Mouse (Mus musculus) forebrain, embryonic 10.5 days (tissue): ENCODE results near the gene Armc12. TPM values are rescaled to one million over a fixed set of nuclear protein-coding genes. Genes with fewer than 3 reads are reported as not detected.

Experiments
- DNase-seq: peaks from one replicate; pipeline ENCODE4 v3.0.0-alpha.2; 2017; ENCODE audit warnings: low spot score; ENCODE audit errors: extremely low spot score
- H3K27ac ChIP-seq: fragments of 300-500 bp; sonication (generic); 2 replicates; pipeline ENCODE4 v1.5.1; 2016; ENCODE audit warnings: mild to moderate bottlenecking
- H3K27me3 ChIP-seq: fragments of 300-500 bp; sonication (generic); 2 replicates; pipeline ENCODE4 v1.6.1; 2016; ENCODE audit warnings: mild to moderate bottlenecking; ENCODE audit not compliant: poor library complexity, severe bottlenecking
- H3K36me3 ChIP-seq: fragments of 300-500 bp; sonication (generic); replicated peaks from 2 replicates; pipeline ENCODE4 v1.6.1; 2016; ENCODE audit warnings: mild to moderate bottlenecking, moderate library complexity
- H3K4me1 ChIP-seq: fragments of 300-500 bp; sonication (generic); 2 replicates; pipeline ENCODE4 v1.6.1; 2016
- H3K4me3 ChIP-seq: fragments of 300-500 bp; sonication (generic); 2 replicates; pipeline ENCODE4 v1.5.1; 2016; ENCODE audit warnings: mild to moderate bottlenecking, moderate library complexity
- H3K9me3 ChIP-seq: fragments of 300-500 bp; sonication (generic); 2 replicates; pipeline ENCODE4 v1.6.1; 2016; ENCODE audit warnings: mild to moderate bottlenecking, moderate library complexity
- WGBS: fragments of 180-500 bp; shearing (Covaris S2); methylation state at CpG from one replicate; pipeline ENCODE4 v1.1.7; 2016; 5-methylcytosine and 5-hydroxymethylcytosine counted together
- polyA plus RNA-seq: library from polyadenylated mRNA; unstranded; fragments of >200 nt; fragmentation: Nextera tagmentation; extraction: Ambion mirVana; gene quantifications from 2 replicates; pipeline ENCODE4 v1.2.1, GENCODE M21; 2016

The Armc12 gene
- polyA plus RNA-seq = not detected in 2 replicates

GRCm38 (mm10) chr17:28530506-28530905 is at the start of gene Armc12:
TSS of gene Armc12 (plus strand) at chr17:28530806.
- Histone ChIP-seq H3K4me3 (peak within 1 kb of the TSS; percentile 32; the same call in 1 of the 2 replicates), H3K4me1 (peaks cover 16% of the 10 kb centered on the region), H3K27me3 (peaks cover 34% of the 10 kb centered on the region), H3K9me3 (no peaks in the 10 kb centered on the region), H3K27ac (no peak within 1 kb of the TSS), H3K36me3 (no peaks in the 10 kb centered on the region)
- WGBS = 85% methylated on average over 6 of the region's 6 CpGs
- DNase-seq = no peak

- Histone ChIP-seq H3K27me3 (no peaks in the 10 kb centered on the region), H3K4me3 (peak overlapping the region; percentile 86), H3K9me3 (peaks cover 5% of the 10 kb centered on the region; the same call in 1 of the 2 replicates), H3K27ac (peak overlapping the region; percentile 94), H3K4me1 (peaks cover 28% of the 10 kb centered on the region), H3K36me3 (peaks cover 11% of the 10 kb centered on the region; the same call in 1 of the 2 replicates)
- peak; percentile 61 for DNase-seq
- 13% methylated on average over 30 of the region's 30 CpGs for WGBS
These were observed 45.7 kb upstream of the Armc12 start for GRCm38 (mm10) chr17:28484704-28485445.

GRCm38 (mm10) chr17:28485446-28485948 is 45.1 kb upstream of the Armc12 start:
- Histone ChIP-seq H3K27ac (peak overlapping the region; percentile 94), H3K27me3 (no peaks in the 10 kb centered on the region), H3K36me3 (peaks cover 9% of the 10 kb centered on the region; the same call in 1 of the 2 replicates), H3K9me3 (peaks cover 5% of the 10 kb centered on the region; the same call in 1 of the 2 replicates), H3K4me3 (peak overlapping the region; percentile 86), H3K4me1 (peaks cover 28% of the 10 kb centered on the region)
- DNase-seq = peak; percentile 58
- WGBS = under 1% methylated on average over 74 of the region's 77 CpGs

- under 1% methylated on average over 54 of the region's 58 CpGs for WGBS
- Histone ChIP-seq H3K9me3 (peaks cover 5% of the 10 kb centered on the region; the same call in 1 of the 2 replicates), H3K27ac (peak overlapping the region; percentile 94), H3K4me3 (peak overlapping the region; percentile 86), H3K27me3 (no peaks in the 10 kb centered on the region), H3K36me3 (peaks cover 4% of the 10 kb centered on the region; the same call in 1 of the 2 replicates), H3K4me1 (peaks cover 29% of the 10 kb centered on the region)
- DNase-seq = peak; percentile 98
These were observed 44.6 kb upstream of the Armc12 start for GRCm38 (mm10) chr17:28485977-28486400.

- WGBS = 78% methylated on average over 6 of the region's 6 CpGs
- H3K36me3 ChIP-seq = no peaks in the 10 kb centered on the region
- peaks cover 36% of the 10 kb centered on the region for H3K4me1 ChIP-seq
- H3K27ac ChIP-seq = peak overlapping the region; percentile 94
- peaks cover 5% of the 10 kb centered on the region; the same call in 1 of the 2 replicates for H3K9me3 ChIP-seq
- peak overlapping the region; percentile 86 for H3K4me3 ChIP-seq
- no peaks in the 10 kb centered on the region for H3K27me3 ChIP-seq
- no peak for DNase-seq
These were observed 43.9 kb upstream of the Armc12 start for GRCm38 (mm10) chr17:28486720-28487119.

GRCm38 (mm10) chr17:28487584-28488257 is 42.9 kb upstream of the Armc12 start:
- 94% methylated on average over 18 of the region's 18 CpGs for WGBS
- H3K4me3 ChIP-seq = no peak overlapping the region
- peaks cover 5% of the 10 kb centered on the region; the same call in 1 of the 2 replicates for H3K9me3 ChIP-seq
- H3K4me1 ChIP-seq = peaks cover 32% of the 10 kb centered on the region
- no peaks in the 10 kb centered on the region for H3K36me3 ChIP-seq
- no peak overlapping the region for H3K27ac ChIP-seq
- no peaks in the 10 kb centered on the region for H3K27me3 ChIP-seq
- DNase-seq = no peak

GRCm38 (mm10) chr17:28488258-28489013 is 42.2 kb upstream of the Armc12 start:
- peaks cover 28% of the 10 kb centered on the region for H3K4me1 ChIP-seq
- H3K9me3 ChIP-seq = peaks cover 5% of the 10 kb centered on the region; the same call in 1 of the 2 replicates
- no peaks in the 10 kb centered on the region for H3K27me3 ChIP-seq
- 83% methylated on average over 7 of the region's 7 CpGs for WGBS
- no peak overlapping the region for H3K27ac ChIP-seq
- H3K4me3 ChIP-seq = no peak overlapping the region
- DNase-seq = no peak
- H3K36me3 ChIP-seq = no peaks in the 10 kb centered on the region

- no peaks in the 10 kb centered on the region for H3K36me3 ChIP-seq
- H3K9me3 ChIP-seq = peaks cover 6% of the 10 kb centered on the region; the same call in 1 of the 2 replicates
- WGBS = 82% methylated on average over 14 of the region's 14 CpGs
- H3K27ac ChIP-seq = no peak overlapping the region
- peaks cover 14% of the 10 kb centered on the region for H3K4me1 ChIP-seq
- H3K4me3 ChIP-seq = no peak overlapping the region
- no peak for DNase-seq
- no peaks in the 10 kb centered on the region for H3K27me3 ChIP-seq
These were observed 39.4 kb upstream of the Armc12 start for GRCm38 (mm10) chr17:28491035-28491770.

GRCm38 (mm10) chr17:28495832-28496231 is 34.8 kb upstream of the Armc12 start:
- Histone ChIP-seq H3K4me3 (no peak overlapping the region), H3K36me3 (no peaks in the 10 kb centered on the region), H3K9me3 (peaks cover 13% of the 10 kb centered on the region), H3K27me3 (no peaks in the 10 kb centered on the region), H3K27ac (no peak overlapping the region), H3K4me1 (peaks cover 9% of the 10 kb centered on the region)
- 93% methylated on average over 8 of the region's 8 CpGs for WGBS
- no peak for DNase-seq

GRCm38 (mm10) chr17:28499190-28499589 is 31.4 kb upstream of the Armc12 start:
- Histone ChIP-seq H3K27ac (no peak overlapping the region), H3K27me3 (no peaks in the 10 kb centered on the region), H3K9me3 (peaks cover 13% of the 10 kb centered on the region), H3K36me3 (no peaks in the 10 kb centered on the region), H3K4me3 (no peak overlapping the region), H3K4me1 (no peaks in the 10 kb centered on the region)
- 77% methylated on average over 2 of the region's 2 CpGs for WGBS
- no peak for DNase-seq

GRCm38 (mm10) chr17:28500465-28500864 is 30.1 kb upstream of the Armc12 start:
- WGBS = 73% methylated on average over 3 of the region's 3 CpGs

More at GRCm38 (mm10) chr17:28500465-28500864, 30.1 kb upstream of the Armc12 start:
- Histone ChIP-seq H3K4me1 (no peaks in the 10 kb centered on the region), H3K27me3 (no peaks in the 10 kb centered on the region), H3K9me3 (peaks cover 13% of the 10 kb centered on the region), H3K4me3 (no peak overlapping the region), H3K27ac (no peak overlapping the region), H3K36me3 (no peaks in the 10 kb centered on the region)
- no peak for DNase-seq
